Mouse (Mus musculus) hindbrain, embryonic 14.5 days (tissue): ENCODE data around the gene Slc44a4. TPM values are rescaled to one million over a fixed set of nuclear protein-coding genes. Genes with fewer than 3 reads are reported as not detected.

Experiments
- ATAC-seq: fragments of 200-750 bp; cut with Nextera tagmentation; 2 replicates; pipeline ENCODE4 v1.8.0; 2017; ENCODE audit warnings: moderate number of reproducible peaks, mild to moderate bottlenecking, moderate TSS enrichment, moderate library complexity; ENCODE audit not compliant: low FRiP score
- DNase-seq: peaks from one replicate; pipeline ENCODE4 v3.0.0-alpha.2; 2015; ENCODE audit warnings: low spot score
- H3K27ac ChIP-seq: fragments of 300-500 bp; sonication (generic); 2 replicates; pipeline ENCODE4 v1.5.1; 2014; ENCODE audit warnings: mild to moderate bottlenecking, moderate library complexity
- H3K27me3 ChIP-seq: fragments of 300-500 bp; sonication (generic); 2 replicates; pipeline ENCODE4 v1.6.1; 2014; ENCODE audit warnings: mild to moderate bottlenecking, low read length, mixed read lengths; ENCODE audit not compliant: control insufficient read depth, insufficient read depth
- H3K36me3 ChIP-seq: fragments of 300-500 bp; sonication (generic); replicated peaks from 2 replicates; pipeline ENCODE4 v1.6.1; 2014; ENCODE audit not compliant: control insufficient read depth, insufficient read depth
- H3K4me1 ChIP-seq: fragments of 300-500 bp; sonication (generic); replicated peaks from 2 replicates; pipeline ENCODE4 v1.6.1; 2014; ENCODE audit warnings: antibody characterized with exemption, low read length, mixed read lengths; ENCODE audit not compliant: control insufficient read depth, insufficient read depth
- H3K4me2 ChIP-seq: fragments of 300-500 bp; sonication (generic); replicated peaks from 2 replicates; pipeline ENCODE4 v1.6.1; 2014; ENCODE audit warnings: mild to moderate bottlenecking, moderate library complexity
- H3K4me3 ChIP-seq: fragments of 300-500 bp; sonication (generic); replicated peaks from 2 replicates; pipeline ENCODE4 v1.5.1; 2014; ENCODE audit warnings: mild to moderate bottlenecking, low read length
- H3K9ac ChIP-seq: fragments of 300-500 bp; sonication (generic); 2 replicates; pipeline ENCODE4 v1.6.1; 2014
- H3K9me3 ChIP-seq: fragments of 300-500 bp; sonication (generic); 2 replicates; pipeline ENCODE4 v1.6.1; 2016; ENCODE audit warnings: low read length; ENCODE audit not compliant: control insufficient read depth
- WGBS: fragments of 180-500 bp; shearing (Covaris S2); extraction: QIAGEN DNeasy Blood & Tissue Kit; methylation state at CpG from one replicate; pipeline ENCODE4 v1.1.7; 2014; 5-methylcytosine and 5-hydroxymethylcytosine counted together
- polyA plus RNA-seq: library from polyadenylated mRNA; unstranded; fragments of >200 nt; fragmentation: Nextera tagmentation; extraction: Ambion mirVana; gene quantifications from 2 replicates; pipeline ENCODE4 v1.2.1, GENCODE M21; 2014

The Slc44a4 gene
- polyA plus RNA-seq = 0.11 and 0.12 TPM in 2 replicates

GRCm38 (mm10) chr17:34913930-34914665 is at the start of gene Slc44a4:
Gene Slc44a4 (plus strand): TSS chr17:34914466.
- WGBS = 37% methylated on average over 18 of the region's 18 CpGs
- H3K9ac ChIP-seq = no peak within 1 kb of the TSS

GRCm38 (mm10) chr17:34865981-34866380 is 48.3 kb upstream of the Slc44a4 start:
- H3K4me3 ChIP-seq = no peak overlapping the region
- H3K36me3 ChIP-seq = no peaks in the 10 kb centered on the region
- 69% methylated on average over 7 of the region's 7 CpGs for WGBS
- H3K4me1 ChIP-seq = no peaks in the 10 kb centered on the region
- no peak overlapping the region for H3K4me2 ChIP-seq
- no peak for ATAC-seq
- no peak for DNase-seq
- H3K27ac ChIP-seq = no peak overlapping the region
- no peaks in the 10 kb centered on the region for H3K9me3 ChIP-seq
- H3K27me3 ChIP-seq = no peaks in the 10 kb centered on the region
- H3K9ac ChIP-seq = no peak overlapping the region

More at GRCm38 (mm10) chr17:34913930-34914665, at the start of gene Slc44a4:
- no peak for DNase-seq
- Histone ChIP-seq H3K4me1 (no peaks in the 10 kb centered on the region), H3K9me3 (no peaks in the 10 kb centered on the region), H3K36me3 (peaks cover 49% of the 10 kb centered on the region), H3K4me3 (no peak within 1 kb of the TSS), H3K27me3 (no peaks in the 10 kb centered on the region), H3K4me2 (no peak within 1 kb of the TSS), H3K27ac (no peak within 1 kb of the TSS)
- ATAC-seq = no peak

GRCm38 (mm10) chr17:34874321-34874720 is 39.9 kb upstream of the Slc44a4 start:
- Histone ChIP-seq H3K36me3 (no peaks in the 10 kb centered on the region), H3K9ac (no peak overlapping the region), H3K4me3 (no peak overlapping the region), H3K27me3 (no peaks in the 10 kb centered on the region), H3K27ac (no peak overlapping the region), H3K9me3 (no peaks in the 10 kb centered on the region), H3K4me2 (no peak overlapping the region), H3K4me1 (no peaks in the 10 kb centered on the region)
- no peak for DNase-seq
- no peak for ATAC-seq
- 89% methylated on average over 6 of the region's 6 CpGs for WGBS

GRCm38 (mm10) chr17:34879336-34879879 is 34.9 kb upstream of the Slc44a4 start, which contains the start of gene Zbtb12:
Gene Zbtb12 (plus strand): TSS chr17:34879483.
- Histone ChIP-seq H3K27me3 (no peaks in the 10 kb centered on the region), H3K4me2 (no peak within 1 kb of the TSS), H3K9me3 (no peaks in the 10 kb centered on the region), H3K27ac (no peak within 1 kb of the TSS), H3K4me1 (no peaks in the 10 kb centered on the region), H3K4me3 (no peak within 1 kb of the TSS), H3K36me3 (no peaks in the 10 kb centered on the region), H3K9ac (no peak within 1 kb of the TSS)
- 70% methylated on average over 11 of the region's 11 CpGs for WGBS
- DNase-seq (no peak), ATAC-seq (no peak)

- H3K4me1 ChIP-seq = no peaks in the 10 kb centered on the region
- no peak overlapping the region for H3K4me2 ChIP-seq
- ATAC-seq (no peak), DNase-seq (no peak)
- no peak overlapping the region for H3K27ac ChIP-seq
- H3K36me3 ChIP-seq = no peaks in the 10 kb centered on the region
- H3K9me3 ChIP-seq = no peaks in the 10 kb centered on the region
- H3K9ac ChIP-seq = no peak overlapping the region
- H3K27me3 ChIP-seq = no peaks in the 10 kb centered on the region
- no peak overlapping the region for H3K4me3 ChIP-seq
Observed at GRCm38 (mm10) chr17:34881166-34881565, 33.1 kb upstream of the Slc44a4 start.

- no peak for DNase-seq
- Histone ChIP-seq H3K9me3 (no peaks in the 10 kb centered on the region), H3K4me2 (no peak within 1 kb of the TSS), H3K27ac (no peak within 1 kb of the TSS), H3K36me3 (no peaks in the 10 kb centered on the region), H3K9ac (no peak within 1 kb of the TSS), H3K4me1 (no peaks in the 10 kb centered on the region), H3K27me3 (no peaks in the 10 kb centered on the region), H3K4me3 (no peak within 1 kb of the TSS)
- ATAC-seq = no peak
- 9% methylated on average over 15 of the region's 15 CpGs for WGBS
Observed at GRCm38 (mm10) chr17:34881683-34882310, 32.5 kb upstream of the Slc44a4 start, which contains the start of gene Gm20547. Gene Gm20547 (minus strand): TSS chr17:34882042.

- Histone ChIP-seq H3K4me3 (no peak overlapping the region), H3K36me3 (no peaks in the 10 kb centered on the region), H3K27me3 (no peaks in the 10 kb centered on the region), H3K4me2 (no peak overlapping the region), H3K27ac (no peak overlapping the region), H3K9me3 (no peaks in the 10 kb centered on the region), H3K4me1 (no peaks in the 10 kb centered on the region), H3K9ac (no peak overlapping the region)
- 70% methylated on average over 3 of the region's 3 CpGs for WGBS
- ATAC-seq = no peak
- no peak for DNase-seq
Observed at GRCm38 (mm10) chr17:34883332-34883731, 30.9 kb upstream of the Slc44a4 start.

GRCm38 (mm10) chr17:34884704-34885103 is 29.6 kb upstream of the Slc44a4 start:
- Histone ChIP-seq H3K27me3 (no peaks in the 10 kb centered on the region), H3K4me1 (no peaks in the 10 kb centered on the region), H3K9ac (no peak overlapping the region), H3K4me2 (no peak overlapping the region), H3K4me3 (no peak overlapping the region), H3K36me3 (no peaks in the 10 kb centered on the region), H3K9me3 (no peaks in the 10 kb centered on the region), H3K27ac (no peak overlapping the region)
- no peak for ATAC-seq
- WGBS = 91% methylated on average over 6 of the region's 6 CpGs
- DNase-seq = no peak

GRCm38 (mm10) chr17:34885615-34886014 is 28.7 kb upstream of the Slc44a4 start:
- H3K4me2 ChIP-seq = no peak overlapping the region
- 79% methylated on average over 3 of the region's 3 CpGs for WGBS
- ATAC-seq (no peak), DNase-seq (no peak)
- no peaks in the 10 kb centered on the region for H3K9me3 ChIP-seq
- no peaks in the 10 kb centered on the region for H3K36me3 ChIP-seq
- H3K4me1 ChIP-seq = no peaks in the 10 kb centered on the region
- no peak overlapping the region for H3K4me3 ChIP-seq
- no peak overlapping the region for H3K9ac ChIP-seq
- no peak overlapping the region for H3K27ac ChIP-seq
- H3K27me3 ChIP-seq = no peaks in the 10 kb centered on the region
